14 mouse cellular contexts compared by ENCODE assay signal in genomic region chr17:72955534-72955933, GRCm38 (mm10). TPM values are rescaled to one million over a fixed set of nuclear protein-coding genes. Genes with fewer than 3 reads are reported as not detected.
DNase-seq lines count a peak whose midpoint lies in the region; ATAC-seq lines count a peak whose summit lies in the region.
"Had no signal": no experiment of that assay in that cellular context is flagged by ENCODE, and none has a peak within 500 bp of the region (broad histone marks: within the 10 kb centered on the region; RNA-seq: fewer than 3 reads in every experiment).

No protein-coding gene starts in this region.

- WGBS in heart, embryonic 10.5 days = 47% methylated on average over 2 of the region's 2 CpGs
- WGBS in lung, embryonic 16.5 days = 35% methylated on average over 2 of the region's 2 CpGs
- 33% methylated on average over 2 of the region's 2 CpGs for WGBS in embryonic facial prominence, embryonic 15.5 days
- 43% methylated on average over 2 of the region's 2 CpGs for WGBS in forebrain, embryonic 15.5 days

- no peak overlapping the region for H3K4me3 ChIP-seq in heart, embryonic 10.5 days
- H3K4me3 ChIP-seq in lung, embryonic 16.5 days (ENCODE audit: low read length) = no peak overlapping the region
- no peak overlapping the region for H3K4me3 ChIP-seq in embryonic facial prominence, embryonic 15.5 days (replicated peaks)
- H3K4me3 ChIP-seq in forebrain, embryonic 15.5 days = no peak overlapping the region
- H3K4me3 ChIP-seq: midbrain, embryonic 12.5 days had no signal

- ATAC-seq in lung, embryonic 16.5 days (ENCODE audit: low read depth) = peak; percentile 23; the same call in 1 of the 2 replicates
- peak; percentile 61; the same call in 1 of the 2 replicates for ATAC-seq in embryonic facial prominence, embryonic 15.5 days (ENCODE audit: insufficient number of reproducible peaks, low FRiP score, low TSS enrichment, low read depth)
- ATAC-seq in forebrain, embryonic 15.5 days (replicated peaks) = no peak

- H3K27ac ChIP-seq in heart, embryonic 10.5 days = peak overlapping the region; percentile 53
- H3K27ac ChIP-seq in lung, embryonic 16.5 days (ENCODE audit: low read length) = no peak overlapping the region
- H3K27ac ChIP-seq in embryonic facial prominence, embryonic 15.5 days (replicated peaks) = no peak overlapping the region
- no peak overlapping the region for H3K27ac ChIP-seq in forebrain, embryonic 15.5 days (replicated peaks)
- H3K27ac ChIP-seq: midbrain, embryonic 12.5 days had no signal

- H3K36me3 ChIP-seq in heart, embryonic 10.5 days = no peaks in the 10 kb centered on the region
- H3K36me3 ChIP-seq in lung, embryonic 16.5 days (ENCODE audit: control insufficient read depth, insufficient read depth, low read length) = no peaks in the 10 kb centered on the region
- no peaks in the 10 kb centered on the region for H3K36me3 ChIP-seq in embryonic facial prominence, embryonic 15.5 days
- H3K36me3 ChIP-seq in forebrain, embryonic 15.5 days = no peaks in the 10 kb centered on the region
- H3K36me3 ChIP-seq: midbrain, embryonic 12.5 days had no signal

- H3K4me2 ChIP-seq in lung, embryonic 16.5 days (ENCODE audit: low read depth, low read length) = no peak overlapping the region
- H3K4me2 ChIP-seq in embryonic facial prominence, embryonic 15.5 days (replicated peaks) = no peak overlapping the region
- no peak overlapping the region for H3K4me2 ChIP-seq in forebrain, embryonic 15.5 days (replicated peaks)
- H3K4me2 ChIP-seq: midbrain, embryonic 12.5 days had no signal

- no peak for DNase-seq in heart, embryonic 10.5 days (ENCODE audit: low spot score)
- DNase-seq in heart, adult 9 months (ENCODE audit: low spot score in 2 of 2) = no peak
- DNase-seq in lung, postnatal 10 days = no peak
- DNase-seq in kidney, postnatal 4 days = no peak
- DNase-seq in testis, postnatal 14 days (ENCODE audit: low spot score) = no peak
- DNase-seq: cerebellum, adult 2 months; gastrocnemius, postnatal 36 days; kidney, adult 9 months; lung, adult 18-20 months; retina, postnatal 1 day had no signal

- no peaks in the 10 kb centered on the region for H3K9me3 ChIP-seq in heart, embryonic 10.5 days
- no peaks in the 10 kb centered on the region for H3K9me3 ChIP-seq in lung, embryonic 16.5 days (ENCODE audit: control insufficient read depth, low read length)
- H3K9me3 ChIP-seq in embryonic facial prominence, embryonic 15.5 days (replicated peaks) = no peaks in the 10 kb centered on the region
- no peaks in the 10 kb centered on the region for H3K9me3 ChIP-seq in forebrain, embryonic 15.5 days
- H3K9me3 ChIP-seq: midbrain, embryonic 12.5 days had no signal

- H3K9ac ChIP-seq in lung, embryonic 16.5 days (ENCODE audit: low read length) = no peak overlapping the region
- H3K9ac ChIP-seq in embryonic facial prominence, embryonic 15.5 days = no peak overlapping the region
- H3K9ac ChIP-seq in forebrain, embryonic 15.5 days (replicated peaks) = no peak overlapping the region
- H3K9ac ChIP-seq: midbrain, embryonic 12.5 days had no signal

- no peaks in the 10 kb centered on the region for H3K27me3 ChIP-seq in heart, embryonic 10.5 days (ENCODE audit: insufficient read depth, poor library complexity, severe bottlenecking)
- H3K27me3 ChIP-seq in lung, embryonic 16.5 days (ENCODE audit: control insufficient read depth, insufficient read depth, low read depth, low read length) = no peaks in the 10 kb centered on the region
- no peaks in the 10 kb centered on the region for H3K27me3 ChIP-seq in embryonic facial prominence, embryonic 15.5 days
- no peaks in the 10 kb centered on the region for H3K27me3 ChIP-seq in forebrain, embryonic 15.5 days
- H3K27me3 ChIP-seq: midbrain, embryonic 12.5 days had no signal

- H3K4me1 ChIP-seq in heart, embryonic 10.5 days = peaks cover 34% of the 10 kb centered on the region
- peaks cover 8% of the 10 kb centered on the region for H3K4me1 ChIP-seq in lung, embryonic 16.5 days (replicated peaks; ENCODE audit: control insufficient read depth, insufficient read depth, low read length)
- H3K4me1 ChIP-seq in embryonic facial prominence, embryonic 15.5 days = peaks cover 14% of the 10 kb centered on the region
- H3K4me1 ChIP-seq in forebrain, embryonic 15.5 days = no peaks in the 10 kb centered on the region

RNA-seq across cellular contexts. Expression of gene Lbh, which starts 37.4 kb away (rescaled TPM):
- 10.8 and 15.4 TPM in 2 replicates for polyA plus RNA-seq in heart, embryonic 10.5 days (2016; fragmentation: Nextera tagmentation; extraction: Ambion mirVana)
- 8.8 and 9.7 TPM in 2 replicates for polyA plus RNA-seq in lung, embryonic 16.5 days (2015; fragmentation: Nextera tagmentation; extraction: Ambion mirVana)
- 3.3 and 3.5 TPM in 2 replicates for polyA plus RNA-seq in embryonic facial prominence, embryonic 15.5 days (2015; fragmentation: Nextera tagmentation; extraction: Ambion mirVana)
- 4.5 and 4.6 TPM in 2 replicates for polyA plus RNA-seq in forebrain, embryonic 15.5 days (2015; fragmentation: Nextera tagmentation; extraction: Ambion mirVana)
